Mouse (Mus musculus): ENCODE results near the gene Stim2. TPM values are rescaled to one million over a fixed set of nuclear protein-coding genes. Genes with fewer than 3 reads are reported as not detected.
A peak's percentile ranks its signal among the peaks of the same experiment; 100 is the strongest.

The Stim2 gene
- total and polyA plus RNA-seq, 3 experiments, result 11.7 to 18.6 TPM; not detected in 1

GRCm38 (mm10) chr5:53992616-53993015, 5.7 kb upstream of the Stim2 start:
- no peak for DNase-seq (ENCODE audit: low read depth, low spot score)
- TF ChIP-seq NELFE (IDR thresholded peaks at IDR 0.05; ENCODE audit: low read depth, low read length), result no peak

GRCm38 (mm10) chr5:53994576-53994975, 3.7 kb upstream of the Stim2 start:
- H3K79me2 ChIP-seq (ENCODE audit: control insufficient read depth, insufficient read depth, low read length, poor library complexity), result peaks cover 12% of the 10 kb centered on the region
- no peak overlapping the region for H3K9ac ChIP-seq (ENCODE audit: control insufficient read depth, low read depth, low read length, poor library complexity, severe bottlenecking)
- H3K9me3 ChIP-seq (replicated peaks; ENCODE audit: insufficient read depth, low read length), result no peaks in the 10 kb centered on the region
- H3K4me1 ChIP-seq (ENCODE audit: control insufficient read depth in 1 of 2, insufficient read depth in 2 of 2, low read length in 2 of 2), result peaks cover 0 to 9% of the 10 kb centered on the region in 2 experiments; a peak in 2 of 4 replicates
- H3K4me3 ChIP-seq (ENCODE audit: control insufficient read depth in 1 of 2, insufficient read depth in 1 of 2, low read depth in 2 of 2, low read length in 2 of 2), result no peak overlapping the region
- no peak overlapping the region for H3K27ac ChIP-seq (ENCODE audit: control insufficient read depth, low read depth, low read length)
- DNase-seq (ENCODE audit: low read depth, low spot score), result no peak
- H3K27me3 ChIP-seq (ENCODE audit: control insufficient read depth in 1 of 2, insufficient read depth in 2 of 2, low read length in 2 of 2), result no peaks in the 10 kb centered on the region
- peaks cover 0 to 6% of the 10 kb centered on the region in 2 experiments; a peak in 2 of 4 replicates for H3K36me3 ChIP-seq (ENCODE audit: control insufficient read depth in 1 of 2, insufficient read depth in 2 of 2, low read length in 2 of 2)
- TF ChIP-seq NRF1 (IDR thresholded peaks at IDR 0.05; ENCODE audit: insufficient read depth, low read depth, low read length, poor library complexity, severe bottlenecking) (no peak), GATA1 (IDR thresholded peaks at IDR 0.05; ENCODE audit: low read depth, low read length) (peak; percentile 20; the same call in 1 of the 2 replicates)

More at GRCm38 (mm10) chr5:53992616-53993015, 5.7 kb upstream of the Stim2 start:
- Histone ChIP-seq H3K79me2 (ENCODE audit: control insufficient read depth, insufficient read depth, low read length, poor library complexity) (no peaks in the 10 kb centered on the region), H3K9ac (ENCODE audit: control insufficient read depth, low read depth, low read length, poor library complexity, severe bottlenecking) (no peak overlapping the region), H3K27me3 (ENCODE audit: control insufficient read depth in 1 of 2, insufficient read depth in 2 of 2, low read length in 2 of 2) (no peaks in the 10 kb centered on the region), H3K4me3 (ENCODE audit: control insufficient read depth in 1 of 2, insufficient read depth in 1 of 2, low read depth in 2 of 2, low read length in 2 of 2) (no peak overlapping the region), H3K4me1 (ENCODE audit: control insufficient read depth in 1 of 2, insufficient read depth in 2 of 2, low read length in 2 of 2) (peaks cover 0 to 7% of the 10 kb centered on the region in 2 experiments; a peak in 1 of 4 replicates), H3K36me3 (ENCODE audit: control insufficient read depth in 1 of 2, insufficient read depth in 2 of 2, low read length in 2 of 2) (peaks cover 0 to 4% of the 10 kb centered on the region in 2 experiments; a peak in 2 of 4 replicates), H3K27ac (ENCODE audit: control insufficient read depth, low read depth, low read length) (no peak overlapping the region), H3K9me3 (replicated peaks; ENCODE audit: insufficient read depth, low read length) (no peaks in the 10 kb centered on the region)

- no peaks in the 10 kb centered on the region for H3K27me3 ChIP-seq (ENCODE audit: control insufficient read depth in 1 of 2, insufficient read depth in 2 of 2, low read length in 2 of 2)
- peaks cover 19% of the 10 kb centered on the region for H3K79me2 ChIP-seq (ENCODE audit: control insufficient read depth, insufficient read depth, low read length, poor library complexity)
- H3K9me3 ChIP-seq (replicated peaks; ENCODE audit: insufficient read depth, low read length), result no peaks in the 10 kb centered on the region
- peak overlapping the region; percentile 65 for H3K9ac ChIP-seq (ENCODE audit: control insufficient read depth, low read depth, low read length, poor library complexity, severe bottlenecking)
- H3K27ac ChIP-seq (ENCODE audit: control insufficient read depth, low read depth, low read length), result no peak overlapping the region
- H3K4me1 ChIP-seq (ENCODE audit: control insufficient read depth in 1 of 2, insufficient read depth in 2 of 2, low read length in 2 of 2), result peaks cover 1 to 9% of the 10 kb centered on the region in 2 experiments; a peak in 3 of 4 replicates
- TF ChIP-seq POLR2A (IDR thresholded peaks at IDR 0.05; ENCODE audit: control insufficient read depth in 1 of 2, insufficient read depth in 1 of 2, low read depth in 1 of 2, low read length in 2 of 2, poor library complexity in 1 of 2) (peak in 1 of 2 experiments; percentile 46; a peak in 1 of 4 replicates), SIN3A (IDR thresholded peaks at IDR 0.05; ENCODE audit: low read length) (0 out of 2 replicates have a peak, but pooled peaks have one; percentile 19), ZKSCAN1 (IDR thresholded peaks at IDR 0.05; ENCODE audit: low read depth, low read length) (no peak), UBTF (IDR thresholded peaks at IDR 0.05; ENCODE audit: borderline replicate concordance, insufficient read depth, low read depth, low read length) (no peak), NELFE (IDR thresholded peaks at IDR 0.05; ENCODE audit: low read depth, low read length) (0 out of 2 replicates have a peak, but pooled peaks have one; percentile 28), ELF1 (IDR thresholded peaks at IDR 0.05; ENCODE audit: low read depth, low read length) (no peak), RAD21 (IDR thresholded peaks at IDR 0.05; ENCODE audit: low read depth, low read length) (no peak), MXI1 (IDR thresholded peaks at IDR 0.05; ENCODE audit: low read depth, low read length) (0 out of 2 replicates have a peak, but pooled peaks have one; percentile 20), NRF1 (IDR thresholded peaks at IDR 0.05; ENCODE audit: insufficient read depth, low read depth, low read length, poor library complexity, severe bottlenecking) (peak; percentile 79), MYB (IDR thresholded peaks at IDR 0.05; ENCODE audit: low read depth, low read length) (no peak), HCFC1 (IDR thresholded peaks at IDR 0.05; ENCODE audit: low read depth, low read length) (no peak), GABPA (IDR thresholded peaks at IDR 0.05; ENCODE audit: low read depth, low read length) (no peak), GATA1 (IDR thresholded peaks at IDR 0.05; ENCODE audit: low read depth, low read length) (no peak), USF1 (IDR thresholded peaks at IDR 0.05; ENCODE audit: low read depth, low read length) (no peak), ZNF384 (IDR thresholded peaks at IDR 0.05; ENCODE audit: low read depth, low read length) (no peak), MAZ (IDR thresholded peaks at IDR 0.05; ENCODE audit: low read depth, low read length) (no peak), CHD1 (IDR thresholded peaks at IDR 0.05; ENCODE audit: low read depth, low read length) (no peak), TAL1 (IDR thresholded peaks at IDR 0.05; ENCODE audit: low read length) (no peak), MEF2A (IDR thresholded peaks at IDR 0.05; ENCODE audit: extremely low read depth, insufficient replicate concordance, low read depth, low read length, poor library complexity, severe bottlenecking) (no peak), SMC3 (IDR thresholded peaks at IDR 0.05; ENCODE audit: low read depth, low read length) (no peak), ZMIZ1 (IDR thresholded peaks at IDR 0.05; ENCODE audit: low read depth, low read length) (no peak), ETS1 (IDR thresholded peaks at IDR 0.05; ENCODE audit: low read depth, low read length) (0 out of 2 replicates have a peak, but pooled peaks have one; percentile 35)
- peaks cover 0 to 11% of the 10 kb centered on the region in 2 experiments; a peak in 2 of 4 replicates for H3K36me3 ChIP-seq (ENCODE audit: control insufficient read depth in 1 of 2, insufficient read depth in 2 of 2, low read length in 2 of 2)
- DNase-seq (ENCODE audit: low read depth, low spot score), result peak; percentile 75
- H3K4me3 ChIP-seq (ENCODE audit: control insufficient read depth in 1 of 2, insufficient read depth in 1 of 2, low read depth in 2 of 2, low read length in 2 of 2), result peak overlapping the region; percentile 66 to 72
Measured at GRCm38 (mm10) chr5:53995316-53995715, 3.0 kb upstream of the Stim2 start.

Measured in MEL (cell line).